In the genomic region with DNA sequence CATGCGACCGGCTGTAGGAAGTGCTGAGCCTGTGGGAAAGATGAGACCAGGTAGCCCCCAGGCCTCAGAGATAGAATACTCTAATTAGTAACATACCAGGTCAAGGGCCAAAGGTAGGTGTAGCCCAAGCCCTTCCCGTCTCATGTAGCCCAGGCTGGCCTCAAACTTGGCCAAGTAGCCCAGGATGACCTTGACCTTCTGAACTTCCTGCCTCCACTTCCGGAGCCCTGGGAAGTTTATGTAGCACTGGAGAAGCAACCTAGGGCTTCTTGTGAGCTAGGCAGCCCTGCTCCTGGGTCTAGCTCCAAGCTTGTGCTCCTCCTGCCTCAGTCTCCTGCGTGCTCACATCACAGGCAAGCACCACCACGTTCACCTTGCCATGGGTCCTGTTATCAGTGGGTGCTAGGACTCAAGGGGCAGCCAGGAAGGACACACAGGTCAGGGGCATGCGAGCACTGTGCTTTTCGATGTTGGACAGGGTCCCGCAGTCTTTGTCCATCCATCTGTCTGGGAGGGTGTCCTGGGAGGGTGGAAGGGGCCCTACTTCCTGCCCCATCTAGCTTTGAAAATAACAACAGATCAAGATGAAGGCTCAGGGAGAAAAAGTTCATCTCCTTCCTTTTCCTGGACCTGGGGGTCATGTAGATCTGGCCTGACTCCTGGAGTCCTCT, we compare ENCODE assay signal across 9 mouse cellular contexts. TPM values are rescaled to one million over a fixed set of nuclear protein-coding genes. Genes with fewer than 3 reads are reported as not detected.
DNase-seq lines count a peak whose midpoint lies in the region; ATAC-seq lines count a peak whose summit lies in the region.
"Had no signal": no experiment of that assay in that cellular context is flagged by ENCODE, and none has a peak within 500 bp of the region (broad histone marks: within the 10 kb centered on the region; RNA-seq: fewer than 3 reads in every experiment).

No protein-coding gene starts in this region.

- no peak for ATAC-seq in liver, embryonic 11.5 days (replicated peaks; ENCODE audit: low FRiP score)

- H3K27me3 ChIP-seq in liver, embryonic 11.5 days (replicated peaks; ENCODE audit: control insufficient read depth, insufficient read depth, low read length): no peaks in the 10 kb centered on the region

- peaks cover 36% of the 10 kb centered on the region for H3K9me3 ChIP-seq in liver, embryonic 11.5 days (ENCODE audit: control insufficient read depth, low read length)

- peak; percentile 93 for DNase-seq in heart, adult 11 months
- no peak for DNase-seq in heart, postnatal 25 days (ENCODE audit: low spot score)
- DNase-seq in thymus, postnatal 14 days: peak; percentile 19
- no peak for DNase-seq in thymus, postnatal 10 days (ENCODE audit: low spot score in 2 of 2)
- no peak for DNase-seq in liver, embryonic 11.5 days (ENCODE audit: low spot score)
- DNase-seq in urinary bladder, postnatal 25 days (ENCODE audit: low spot score): no peak
- DNase-seq in layer of hippocampus, postnatal 10 days (ENCODE audit: low spot score in 2 of 2): no peak
- DNase-seq in right cerebral cortex, postnatal 4 days: no peak
- DNase-seq: thymus, postnatal 36 days had no signal

- H3K4me2 ChIP-seq in liver, embryonic 11.5 days: peak overlapping the region; percentile 94

- peaks cover 25% of the 10 kb centered on the region for H3K36me3 ChIP-seq in liver, embryonic 11.5 days (ENCODE audit: control insufficient read depth, insufficient read depth, low read length)

- peak overlapping the region; percentile 93 for H3K27ac ChIP-seq in liver, embryonic 11.5 days (ENCODE audit: low read depth, low read length)

- intact Hi-C loops in heart, postnatal 25 days (cut with DNase I): no loop called here

- H3K4me3 ChIP-seq in liver, embryonic 11.5 days (ENCODE audit: low read depth, low read length): peak overlapping the region; percentile 77

- WGBS in liver, embryonic 11.5 days: 59% methylated on average over 9 of the region's 9 CpGs

- peaks cover 9% of the 10 kb centered on the region for H3K4me1 ChIP-seq in liver, embryonic 11.5 days (replicated peaks; ENCODE audit: control insufficient read depth, insufficient read depth, low read length)

- peak overlapping the region; percentile 87 for H3K9ac ChIP-seq in liver, embryonic 11.5 days (ENCODE audit: low read depth, low read length)

RNA-seq across cellular contexts. Expression of a gene that starts 1.0 kb away (rescaled TPM):
- total RNA-seq in heart, postnatal 25 days (2021): 10 to 100 TPM; 18.0 to 22.0 TPM
- 8.7 and 8.8 TPM in 2 replicates for polyA plus RNA-seq in liver, embryonic 11.5 days (2014; fragmentation: Nextera tagmentation; extraction: Ambion mirVana)
- 1 to 10 TPM; 4.8 to 5.2 TPM for total RNA-seq in layer of hippocampus, postnatal 10 days (2021)

RNA-seq across cellular contexts. Expression of a gene that starts 34.1 kb away (rescaled TPM):
- not detected for total RNA-seq in heart, postnatal 25 days (2021)
- not detected in 2 replicates for polyA plus RNA-seq in liver, embryonic 11.5 days (2014; fragmentation: Nextera tagmentation; extraction: Ambion mirVana)
- total RNA-seq in layer of hippocampus, postnatal 10 days (2021): not detected

RNA-seq across cellular contexts. Expression of a gene that starts 43.0 kb away (rescaled TPM):
- 10 to 100 TPM; 18.3 to 27.6 TPM for total RNA-seq in heart, postnatal 25 days (2021)
- polyA plus RNA-seq in liver, embryonic 11.5 days (2014; fragmentation: Nextera tagmentation; extraction: Ambion mirVana): 0.09 and 0.15 TPM in 2 replicates
- total RNA-seq in layer of hippocampus, postnatal 10 days (2021): under 1 TPM; 0.80 to 0.96 TPM

Comparison
In these comparisons a context has a peak if more than half of its experiments do, and no peak if none do; other contexts are left out.
1. DNase-seq: peak in heart, adult 11 months (single experiment) and thymus, postnatal 14 days (single experiment); none in heart, postnatal 25 days (single experiment), thymus, postnatal 10 days (0 of 2), liver, embryonic 11.5 days (single experiment), urinary bladder, postnatal 25 days (single experiment), layer of hippocampus, postnatal 10 days (0 of 2) and right cerebral cortex, postnatal 4 days (single experiment).
2. RNA of a gene that starts 43.0 kb away (total RNA-seq): 18.3 to 27.6 TPM in heart, postnatal 25 days; 0.80 to 0.96 TPM in layer of hippocampus, postnatal 10 days; every median in the first group is over 4 times any median in the second.